Mouse (Mus musculus) hindbrain, postnatal 0 days (tissue): Measurements from ENCODE around the gene Mfn1. TPM values are rescaled to one million over a fixed set of nuclear protein-coding genes. Genes with fewer than 3 reads are reported as not detected.

Experiments
- ATAC-seq: fragments of 200-750 bp; cut with Nextera tagmentation; 2 replicates; pipeline ENCODE4 v1.8.0; 2017; ENCODE audit warnings: mild to moderate bottlenecking, moderate TSS enrichment, moderate library complexity
- DNase-seq: peaks from one replicate; pipeline ENCODE4 v3.0.0-alpha.2; 2015; ENCODE audit warnings: low spot score
- H3K27ac ChIP-seq: fragments of 300-500 bp; sonication (generic); 2 replicates; pipeline ENCODE4 v1.5.1; 2014; ENCODE audit warnings: mild to moderate bottlenecking
- H3K27me3 ChIP-seq: fragments of 300-500 bp; sonication (generic); 2 replicates; pipeline ENCODE4 v1.6.1; 2014; ENCODE audit warnings: low read length, mixed read lengths; ENCODE audit not compliant: insufficient read depth
- H3K36me3 ChIP-seq: fragments of 300-500 bp; sonication (generic); 2 replicates; pipeline ENCODE4 v1.6.1; 2014; ENCODE audit warnings: low read length, mixed read lengths; ENCODE audit not compliant: insufficient read depth
- H3K4me1 ChIP-seq: fragments of 300-500 bp; sonication (generic); 2 replicates; pipeline ENCODE4 v1.6.1; 2014; ENCODE audit warnings: antibody characterized with exemption, low read length, mixed read lengths; ENCODE audit not compliant: insufficient read depth
- H3K4me2 ChIP-seq: fragments of 300-500 bp; sonication (generic); 2 replicates; pipeline ENCODE4 v1.6.1; 2014; ENCODE audit warnings: low read depth, mild to moderate bottlenecking, low read length, moderate library complexity, mixed read lengths
- H3K4me3 ChIP-seq: fragments of 300-500 bp; sonication (generic); 2 replicates; pipeline ENCODE4 v1.5.1; 2014; ENCODE audit warnings: low read length
- H3K9ac ChIP-seq: fragments of 300-500 bp; sonication (generic); replicated peaks from 2 replicates; pipeline ENCODE4 v1.6.1; 2014; ENCODE audit warnings: mild to moderate bottlenecking, low read length, moderate library complexity, mixed read lengths
- H3K9me3 ChIP-seq: fragments of 300-500 bp; sonication (generic); 2 replicates; pipeline ENCODE4 v1.6.1; 2016; ENCODE audit warnings: low read length, mixed read lengths
- CTCF ChIP-seq: IDR thresholded peaks from 2 replicates; pipeline ENCODE4 v1.5.1; 2016; ENCODE audit warnings: antibody characterized with exemption, control low read depth, low read depth
- WGBS: fragments of 180-500 bp; shearing (Covaris S2); extraction: QIAGEN DNeasy Blood & Tissue Kit; methylation state at CpG from one replicate; pipeline ENCODE4 v1.1.7; 2014; 5-methylcytosine and 5-hydroxymethylcytosine counted together
- polyA plus RNA-seq: library from polyadenylated mRNA; unstranded; fragments of >200 nt; fragmentation: Nextera tagmentation; extraction: Ambion mirVana; gene quantifications from 2 replicates; pipeline ENCODE4 v1.2.1, GENCODE M21; 2015
- total RNA-seq: library from RNA; depleted of rRNA; stranded (reverse); fragments of >200 nt; gene quantifications from 2 replicates; pipeline ENCODE4 v1.2.3, GENCODE M21; 2014

Gene Mfn1
- total and polyA plus RNA-seq, 2 experiments from 2014 or later, result 45.9 to 46.9 TPM

DNA sequence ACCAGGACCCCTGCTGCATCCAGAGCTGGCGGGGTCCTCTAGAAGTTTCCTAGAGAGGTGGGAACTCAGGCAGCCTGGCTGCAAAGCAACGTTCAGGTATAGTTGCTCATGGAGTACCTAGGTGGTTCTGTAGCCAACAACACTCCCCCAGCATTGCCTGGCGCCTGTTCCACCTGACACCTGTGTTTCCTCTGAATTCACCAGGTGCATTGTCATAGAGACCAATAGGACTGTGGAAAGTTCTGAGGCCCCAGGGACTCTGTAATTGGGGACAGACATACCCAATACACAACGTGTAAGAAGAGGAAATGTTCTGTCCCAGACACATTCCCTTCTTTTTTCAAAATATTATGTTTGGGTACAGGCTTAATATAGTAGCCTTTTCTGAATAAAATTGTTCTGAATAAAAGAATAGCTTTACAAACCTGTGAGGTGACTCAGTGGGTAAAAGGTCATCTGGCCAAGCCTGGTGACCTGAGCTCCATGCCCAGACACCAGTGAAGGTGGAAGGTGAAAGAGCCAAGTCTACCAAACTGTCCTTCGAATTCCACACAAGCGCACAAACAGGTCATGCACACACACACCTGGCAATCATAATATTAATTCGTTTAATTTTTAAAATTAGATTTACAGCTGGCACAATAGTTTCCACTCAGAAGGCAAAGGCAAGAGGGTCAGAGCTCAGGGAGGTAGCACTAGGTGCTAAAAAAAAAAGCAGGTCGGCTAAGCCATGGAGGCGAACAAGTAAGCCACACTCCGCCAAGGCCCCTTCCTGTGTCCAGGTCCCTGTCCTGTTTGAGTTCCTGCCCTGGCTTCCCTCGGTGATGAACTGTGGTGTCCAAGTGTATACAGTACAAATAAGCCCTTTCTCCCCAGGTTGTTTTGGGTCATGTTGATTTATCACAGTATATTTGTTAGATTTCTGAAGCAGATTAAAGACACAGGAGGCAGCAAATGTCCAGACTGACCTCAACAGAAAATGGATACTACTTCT is 36.9 kb upstream of the Mfn1 start, which contains the start of gene Kcnmb3:
Kcnmb3 (minus strand) TSS at position 135 of the 994 bp plus-strand sequence.
- Histone ChIP-seq H3K4me3 (no peak within 1 kb of the TSS), H3K27ac (no peak within 1 kb of the TSS), H3K9me3 (no peaks in the 10 kb centered on the region), H3K4me2 (no peak within 1 kb of the TSS), H3K9ac (no peak within 1 kb of the TSS), H3K4me1 (0 out of 2 replicates have a peak, but pooled peaks cover 4% of the 10 kb centered on the region), H3K27me3 (no peaks in the 10 kb centered on the region), H3K36me3 (no peaks in the 10 kb centered on the region)
- no peak for TF ChIP-seq CTCF
- 82% methylated on average over 11 of the region's 11 CpGs for WGBS
- no peak for DNase-seq
- ATAC-seq, result no peak

DNA sequence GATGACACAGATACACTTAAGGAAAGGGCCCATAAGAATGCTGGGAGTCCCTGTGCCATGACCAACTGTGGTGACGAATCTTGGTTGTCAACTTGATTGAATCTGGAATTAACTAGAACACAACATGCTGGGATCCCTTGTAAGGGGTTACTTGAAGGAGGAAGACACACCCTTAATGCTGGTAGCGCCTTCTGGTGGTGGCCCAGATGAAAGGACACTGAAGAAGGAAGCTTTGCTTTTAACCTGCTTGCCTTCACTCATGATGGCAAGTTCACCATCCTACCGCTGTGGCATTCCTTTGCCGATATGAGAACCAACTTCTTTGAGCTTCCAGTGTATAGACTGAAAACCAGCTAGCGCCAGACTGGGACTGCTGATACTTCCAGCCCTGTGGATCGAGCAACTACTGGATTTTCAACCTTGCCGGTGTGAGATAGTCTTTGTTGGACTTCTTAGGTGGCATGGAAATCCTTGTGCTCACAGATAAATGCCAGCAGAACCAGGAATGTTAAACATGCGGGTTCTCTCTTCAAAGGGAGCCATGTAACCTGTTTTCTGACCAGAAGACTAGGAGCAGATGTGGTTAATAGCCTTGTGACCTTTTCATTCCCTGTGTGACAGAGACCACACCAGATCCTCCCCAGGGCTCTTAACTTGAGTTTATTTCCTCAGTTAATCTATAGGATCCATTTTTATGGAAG is 34.7 kb upstream of the Mfn1 start:
- Histone ChIP-seq H3K4me2 (no peak overlapping the region), H3K9me3 (no peaks in the 10 kb centered on the region), H3K36me3 (no peaks in the 10 kb centered on the region), H3K9ac (no peak overlapping the region), H3K27ac (no peak overlapping the region), H3K4me1 (0 out of 2 replicates have a peak, but pooled peaks cover 4% of the 10 kb centered on the region), H3K27me3 (no peaks in the 10 kb centered on the region), H3K4me3 (no peak overlapping the region)
- 0 out of 2 replicates have a peak, but pooled peaks have one; percentile 11 for TF ChIP-seq CTCF
- no peak for ATAC-seq
- DNase-seq, result no peak
- WGBS, result 84% methylated on average over 8 of the region's 8 CpGs

- Histone ChIP-seq H3K36me3 (no peaks in the 10 kb centered on the region), H3K27me3 (no peaks in the 10 kb centered on the region), H3K9me3 (no peaks in the 10 kb centered on the region), H3K9ac (no peak overlapping the region), H3K27ac (no peak overlapping the region), H3K4me3 (no peak overlapping the region), H3K4me2 (no peak overlapping the region), H3K4me1 (0 out of 2 replicates have a peak, but pooled peaks cover 4% of the 10 kb centered on the region)
- no peak for DNase-seq
- no peak for TF ChIP-seq CTCF
- ATAC-seq, result no peak
- WGBS, result 44% methylated on average over 8 of the region's 8 CpGs
These were observed 34.0 kb upstream of the Mfn1 start for GRCm38 (mm10) chr3:32495088-32495770.

DNA sequence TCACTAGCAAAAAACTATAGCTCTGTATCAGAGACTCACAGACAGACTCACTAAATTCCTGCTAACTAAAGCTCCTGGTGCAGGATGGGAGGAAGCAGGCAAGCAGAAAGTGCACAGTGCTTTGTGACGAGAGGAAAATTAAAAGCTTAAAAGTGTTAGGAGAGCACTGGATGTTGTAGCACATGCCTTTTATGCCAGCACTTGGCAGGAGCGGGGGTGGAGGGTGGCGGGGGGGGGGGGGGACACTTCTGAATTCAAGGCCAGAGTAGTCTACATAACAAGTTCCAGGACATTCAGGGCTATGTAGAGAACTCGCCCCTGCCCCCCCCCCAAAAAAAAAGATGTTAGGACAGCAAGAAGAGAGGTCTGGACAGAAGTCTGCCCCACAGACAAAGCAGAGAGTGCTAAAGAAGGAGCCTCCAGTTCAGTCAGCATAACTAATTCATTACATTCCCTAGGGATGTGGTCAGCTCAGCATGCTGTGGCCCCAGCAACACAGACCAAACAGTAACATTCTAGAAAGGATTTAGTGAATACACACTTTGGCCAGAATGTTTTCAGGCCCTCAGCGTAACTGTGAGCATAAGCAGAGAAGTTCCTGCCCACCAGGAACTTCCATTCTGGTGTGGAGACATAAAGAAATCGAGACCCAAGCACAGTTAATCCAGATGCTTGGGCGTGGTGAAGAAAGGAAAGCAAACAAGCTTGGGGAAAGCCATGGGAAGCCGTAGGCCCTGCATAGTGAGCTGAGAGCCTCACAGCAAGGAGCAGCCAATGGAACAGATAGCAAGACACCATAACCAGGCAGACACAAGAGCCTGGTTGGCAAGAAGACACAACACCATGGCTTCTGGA is 33.2 kb upstream of the Mfn1 start:
- TF ChIP-seq CTCF, result no peak
- ATAC-seq (peak; percentile 66), DNase-seq (peak; percentile 22)
- no peak overlapping the region for H3K9ac ChIP-seq
- WGBS, result 30% methylated on average over 8 of the region's 8 CpGs
- no peaks in the 10 kb centered on the region for H3K27me3 ChIP-seq
- H3K36me3 ChIP-seq, result no peaks in the 10 kb centered on the region
- H3K9me3 ChIP-seq, result no peaks in the 10 kb centered on the region
- H3K4me3 ChIP-seq, result no peak overlapping the region
- no peak overlapping the region for H3K27ac ChIP-seq
- H3K4me1 ChIP-seq, result 0 out of 2 replicates have a peak, but pooled peaks cover 4% of the 10 kb centered on the region
- H3K4me2 ChIP-seq, result no peak overlapping the region

DNA sequence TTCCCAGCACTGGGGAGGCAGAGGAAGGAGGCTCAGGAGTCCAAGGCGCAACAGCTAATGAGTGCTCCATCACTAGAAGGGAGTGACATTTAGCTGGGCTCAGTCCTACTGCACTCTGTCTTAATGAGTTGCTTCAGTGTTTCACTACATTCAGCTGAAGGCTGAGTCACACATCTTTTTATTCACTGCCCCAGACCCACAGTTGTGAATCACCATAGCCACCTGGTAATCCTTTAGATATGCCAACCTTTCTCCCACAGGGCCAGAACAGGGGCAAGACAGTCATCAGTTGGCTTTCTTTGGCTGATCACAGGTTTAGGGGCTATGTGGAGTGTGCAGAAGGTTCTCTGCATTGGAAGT is 32.6 kb upstream of the Mfn1 start:
- Histone ChIP-seq H3K4me3 (no peak overlapping the region), H3K27ac (no peak overlapping the region), H3K9ac (no peak overlapping the region), H3K27me3 (no peaks in the 10 kb centered on the region), H3K4me1 (0 out of 2 replicates have a peak, but pooled peaks cover 4% of the 10 kb centered on the region), H3K36me3 (no peaks in the 10 kb centered on the region), H3K9me3 (no peaks in the 10 kb centered on the region), H3K4me2 (no peak overlapping the region)
- WGBS, result 84% methylated on average over 1 of the region's 1 CpGs
- ATAC-seq (no peak), DNase-seq (no peak)
- TF ChIP-seq CTCF, result no peak

DNA sequence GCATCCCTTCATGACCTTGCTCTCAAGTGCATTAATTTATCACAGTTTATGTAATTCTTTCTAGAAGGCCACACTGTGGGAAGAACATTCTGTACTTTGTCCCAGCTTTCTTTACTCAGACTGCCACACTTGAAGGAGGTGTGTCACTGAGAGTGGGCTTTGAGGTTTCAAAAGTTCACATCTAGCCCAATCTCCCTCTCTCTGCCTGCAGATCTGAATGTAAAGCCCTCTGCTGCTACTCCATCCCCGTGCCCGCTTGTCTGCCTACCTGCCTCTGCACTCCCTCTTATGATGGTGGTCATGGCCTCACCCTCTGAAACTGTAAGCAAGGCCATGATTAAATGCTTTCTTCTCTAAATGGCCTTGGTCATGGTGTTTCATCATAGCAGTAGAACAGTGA is 28.9 kb upstream of the Mfn1 start:
- Histone ChIP-seq H3K4me1 (0 out of 2 replicates have a peak, but pooled peaks cover 4% of the 10 kb centered on the region), H3K9me3 (no peaks in the 10 kb centered on the region), H3K27ac (no peak overlapping the region), H3K27me3 (no peaks in the 10 kb centered on the region), H3K4me3 (no peak overlapping the region), H3K4me2 (no peak overlapping the region), H3K9ac (no peak overlapping the region), H3K36me3 (no peaks in the 10 kb centered on the region)
- no peak for TF ChIP-seq CTCF
- ATAC-seq, result no peak
- no peak for DNase-seq
- 95% methylated on average over 2 of the region's 2 CpGs for WGBS
